Mouse (Mus musculus) liver, embryonic 14.5 days (tissue): Measurements from ENCODE around the gene Ajm1.

Experiments used
- CTCF ChIP-seq: IDR thresholded peaks from 2 replicates; pipeline ENCODE4 v1.5.1; 2016; ENCODE audit warnings: antibody characterized with exemption, low read depth, control low read depth
- EP300 ChIP-seq: IDR thresholded peaks from 2 replicates; pipeline ENCODE4 v1.6.1; 2016; ENCODE audit warnings: antibody characterized with exemption, low read depth

- TF ChIP-seq CTCF (no peak), EP300 (no peak)
Observed at GRCm38 (mm10) chr2:25628738-25629137, 47.2 kb upstream of the Ajm1 start.
